Mouse (Mus musculus) forebrain, embryonic 16.5 days (tissue): ENCODE results near the gene Cntn6. TPM values are rescaled to one million over a fixed set of nuclear protein-coding genes. Genes with fewer than 3 reads are reported as not detected.

Experiments used
- ATAC-seq: fragments of 200-750 bp; cut with Nextera tagmentation; 2 replicates; pipeline ENCODE4 v1.8.0; 2017; ENCODE audit warnings: mild to moderate bottlenecking, moderate library complexity
- H3K27ac ChIP-seq: fragments of 300-500 bp; sonication (generic); 2 replicates; pipeline ENCODE4 v1.5.1; 2014; ENCODE audit warnings: low read length, control low read depth
- H3K27me3 ChIP-seq: fragments of 300-500 bp; sonication (generic); replicated peaks from 2 replicates; pipeline ENCODE4 v1.6.1; 2014; ENCODE audit warnings: low read length; ENCODE audit not compliant: control insufficient read depth, insufficient read depth
- H3K36me3 ChIP-seq: fragments of 300-500 bp; sonication (generic); 2 replicates; pipeline ENCODE4 v1.6.1; 2014; ENCODE audit not compliant: control insufficient read depth, insufficient read depth
- H3K4me1 ChIP-seq: fragments of 300-500 bp; sonication (generic); replicated peaks from 2 replicates; pipeline ENCODE4 v1.6.1; 2014; ENCODE audit warnings: low read length; ENCODE audit not compliant: control insufficient read depth, insufficient read depth
- H3K4me2 ChIP-seq: fragments of 300-500 bp; sonication (generic); 2 replicates; pipeline ENCODE4 v1.6.1; 2014; ENCODE audit warnings: mild to moderate bottlenecking, low read length, control low read depth
- H3K4me3 ChIP-seq: fragments of 300-500 bp; sonication (generic); replicated peaks from 2 replicates; pipeline ENCODE4 v1.5.1; 2014; ENCODE audit warnings: mild to moderate bottlenecking, low read length, control low read depth
- H3K9ac ChIP-seq: fragments of 300-500 bp; sonication (generic); replicated peaks from 2 replicates; pipeline ENCODE4 v1.6.1; 2014; ENCODE audit warnings: low read depth, low read length, control low read depth
- H3K9me3 ChIP-seq: fragments of 300-500 bp; sonication (generic); 2 replicates; pipeline ENCODE4 v1.6.1; 2016; ENCODE audit warnings: low read length; ENCODE audit not compliant: control insufficient read depth
- WGBS: fragments of 180-500 bp; shearing (Covaris S2); extraction: QIAGEN DNeasy Blood & Tissue Kit; methylation state at CpG from one replicate; pipeline ENCODE4 v1.1.7; 2014; 5-methylcytosine and 5-hydroxymethylcytosine counted together
- polyA plus RNA-seq: library from polyadenylated mRNA; unstranded; fragments of >200 nt; fragmentation: Nextera tagmentation; extraction: Ambion mirVana; gene quantifications from 2 replicates; pipeline ENCODE4 v1.2.1, GENCODE M21; 2015

Gene Cntn6
- 4.8 and 8.9 TPM in 2 replicates for polyA plus RNA-seq

DNA sequence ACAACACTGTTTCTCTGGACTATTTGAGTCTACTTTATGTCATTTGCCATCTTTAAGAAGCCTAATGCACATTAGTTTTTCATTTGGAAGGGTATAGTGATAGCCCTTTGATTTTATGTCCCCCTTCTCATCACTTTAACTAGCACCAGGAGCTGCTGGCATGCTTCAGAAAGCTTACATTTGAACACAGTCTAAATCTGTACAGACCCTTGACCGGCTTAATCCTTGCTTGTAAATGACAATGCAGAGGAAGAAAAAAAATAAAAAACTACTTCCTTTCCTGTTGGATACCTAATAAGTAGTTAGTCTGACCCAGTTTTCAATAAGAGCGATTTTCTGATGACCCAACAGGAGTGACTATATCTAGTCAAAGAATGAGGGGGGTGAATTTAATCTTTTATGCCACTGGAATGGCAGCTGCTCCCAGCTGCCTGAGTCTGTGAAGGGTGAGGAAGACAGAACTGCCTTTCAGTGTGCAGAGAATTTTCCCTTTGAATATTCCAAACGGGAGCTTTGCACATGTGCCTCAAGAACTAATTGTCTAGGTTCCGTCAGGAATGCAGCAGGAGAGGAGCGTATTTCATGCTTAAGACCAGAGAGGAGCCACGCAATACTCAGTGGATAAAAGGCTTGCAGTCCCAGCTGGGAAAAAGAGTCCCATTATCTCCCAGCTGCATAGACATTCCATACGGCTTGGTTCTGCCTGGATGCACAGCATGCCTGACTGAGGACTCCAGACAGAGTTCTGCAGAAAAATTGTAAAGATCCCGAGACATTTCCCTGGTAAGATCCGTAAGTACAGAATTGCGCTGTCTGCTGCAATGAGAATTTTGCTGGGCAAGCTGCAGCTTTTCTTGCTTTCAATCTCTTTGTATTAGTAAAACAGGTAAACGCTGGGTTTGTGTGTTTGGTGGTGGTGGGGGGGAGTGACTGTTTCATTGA lies at the start of gene Cntn6:
TSS of gene Cntn6 (plus strand) at position 301 of the 942 bp plus-strand sequence.
- Histone ChIP-seq H3K4me2 (peak within 1 kb of the TSS; percentile 45), H3K36me3 (no peaks in the 10 kb centered on the region), H3K4me3 (peak within 1 kb of the TSS; percentile 38), H3K9ac (peak within 1 kb of the TSS; percentile 40), H3K27me3 (no peaks in the 10 kb centered on the region), H3K4me1 (0 out of 2 replicates have a peak, but pooled peaks cover 3% of the 10 kb centered on the region), H3K27ac (peak within 1 kb of the TSS; percentile 29; the same call in 1 of the 2 replicates), H3K9me3 (no peaks in the 10 kb centered on the region)
- 6% methylated on average over 11 of the region's 11 CpGs for WGBS
- peak; percentile 90 for ATAC-seq

DNA sequence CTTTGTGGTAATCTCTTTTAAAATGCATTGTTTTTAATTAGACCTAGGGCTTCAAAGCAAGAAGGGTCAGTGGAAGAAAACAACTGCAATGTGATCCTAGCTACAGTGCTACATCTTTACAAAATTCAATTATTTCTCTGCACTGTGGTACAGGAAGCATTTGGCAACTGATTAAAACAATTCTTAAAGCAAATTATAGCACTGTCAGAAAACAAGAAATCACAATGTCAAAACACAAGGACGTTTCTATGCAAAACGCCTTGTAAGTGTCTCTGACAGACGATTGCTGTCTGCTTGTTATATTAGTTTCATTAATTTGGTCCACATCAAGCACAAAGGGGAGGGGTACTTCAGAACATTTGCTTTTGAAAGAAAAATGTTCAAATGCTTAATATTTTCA lies 48.9 kb upstream of the Cntn6 start:
- peak; percentile 81 for ATAC-seq
- no peak overlapping the region for H3K9ac ChIP-seq
- H3K36me3 ChIP-seq = no peaks in the 10 kb centered on the region
- H3K4me1 ChIP-seq = no peaks in the 10 kb centered on the region
- no peaks in the 10 kb centered on the region for H3K9me3 ChIP-seq
- H3K27ac ChIP-seq = no peak overlapping the region
- no peak overlapping the region for H3K4me3 ChIP-seq
- H3K4me2 ChIP-seq = no peak overlapping the region
- 22% methylated on average over 3 of the region's 3 CpGs for WGBS
- no peaks in the 10 kb centered on the region for H3K27me3 ChIP-seq

DNA sequence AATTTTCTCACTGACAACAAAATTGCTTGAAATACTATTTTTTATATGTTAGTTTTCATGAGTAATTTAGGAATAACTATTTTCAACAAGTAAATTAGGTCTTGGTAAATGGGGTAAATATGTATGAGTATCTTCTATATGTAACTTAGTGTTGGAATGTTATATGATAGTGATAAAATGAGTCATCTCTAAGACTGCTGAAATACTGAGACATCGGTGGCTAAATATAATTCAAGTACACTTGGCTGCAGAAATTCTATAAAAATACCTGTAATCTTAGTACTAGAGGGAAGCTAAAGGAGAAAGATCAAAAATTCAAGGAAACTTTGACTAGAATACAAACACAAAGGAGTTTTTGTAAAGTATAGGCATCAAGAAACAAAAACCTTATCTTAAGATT lies 21.9 kb upstream of the Cntn6 start:
- Histone ChIP-seq H3K27me3 (no peaks in the 10 kb centered on the region), H3K9ac (no peak overlapping the region), H3K4me1 (no peaks in the 10 kb centered on the region), H3K4me2 (no peak overlapping the region), H3K9me3 (no peaks in the 10 kb centered on the region), H3K36me3 (no peaks in the 10 kb centered on the region), H3K4me3 (no peak overlapping the region), H3K27ac (no peak overlapping the region)
- ATAC-seq = no peak
- WGBS = 96% methylated on average over 1 of the region's 1 CpGs

DNA sequence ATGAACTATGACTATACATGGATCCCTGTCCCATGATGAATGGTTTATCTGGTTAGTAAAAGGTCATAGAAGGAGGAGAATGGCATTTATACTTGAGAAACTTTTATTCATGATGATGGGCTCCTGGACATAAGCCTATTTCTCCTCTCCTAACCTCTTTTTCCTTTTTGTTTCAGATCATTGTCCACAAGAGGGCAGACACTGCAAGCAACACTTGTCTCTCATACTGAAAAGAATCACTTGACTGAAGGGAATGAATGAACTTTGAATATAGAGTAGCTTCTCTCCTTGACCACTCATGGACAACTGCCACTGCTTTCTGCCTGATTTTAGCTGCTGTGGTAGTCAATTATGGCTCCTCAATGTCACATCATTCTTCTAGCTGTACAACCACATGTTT lies 13.3 kb upstream of the Cntn6 start:
- H3K27me3 ChIP-seq = no peaks in the 10 kb centered on the region
- no peak overlapping the region for H3K27ac ChIP-seq
- no peak overlapping the region for H3K4me3 ChIP-seq
- no peak for ATAC-seq
- H3K9me3 ChIP-seq = no peaks in the 10 kb centered on the region
- H3K4me1 ChIP-seq = no peaks in the 10 kb centered on the region
- H3K4me2 ChIP-seq = no peak overlapping the region
- no peaks in the 10 kb centered on the region for H3K36me3 ChIP-seq
- no peak overlapping the region for H3K9ac ChIP-seq

DNA sequence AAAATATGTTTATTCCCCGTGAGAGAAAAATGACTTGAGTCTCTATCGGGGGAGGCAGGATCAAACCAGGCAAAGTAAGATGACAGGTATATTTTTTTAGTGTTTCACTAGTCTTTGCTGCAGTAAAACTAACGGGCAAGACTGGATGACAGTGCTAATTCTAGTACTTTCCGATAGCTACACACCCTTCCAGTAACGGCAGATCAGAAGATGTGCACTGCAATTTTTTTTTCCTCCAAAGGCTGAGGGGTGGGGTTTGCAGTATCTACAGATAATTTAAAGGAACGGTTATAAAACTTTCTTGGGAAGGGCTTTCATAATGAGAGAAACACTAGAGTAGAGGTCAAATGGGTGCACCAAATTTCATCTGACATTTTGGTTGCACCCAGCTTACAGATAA lies 869 bp downstream of the Cntn6 start:
- peak overlapping the region; percentile 45 for H3K4me2 ChIP-seq
- H3K4me1 ChIP-seq = 0 out of 2 replicates have a peak, but pooled peaks cover 3% of the 10 kb centered on the region
- no peak overlapping the region for H3K27ac ChIP-seq
- no peaks in the 10 kb centered on the region for H3K36me3 ChIP-seq
- peak overlapping the region; percentile 38 for H3K4me3 ChIP-seq
- 27% methylated on average over 6 of the region's 6 CpGs for WGBS
- H3K27me3 ChIP-seq = no peaks in the 10 kb centered on the region
- 0 out of 2 replicates have a peak, but pooled peaks have one; percentile 7 for ATAC-seq
- peak overlapping the region; percentile 40 for H3K9ac ChIP-seq
- no peaks in the 10 kb centered on the region for H3K9me3 ChIP-seq

DNA sequence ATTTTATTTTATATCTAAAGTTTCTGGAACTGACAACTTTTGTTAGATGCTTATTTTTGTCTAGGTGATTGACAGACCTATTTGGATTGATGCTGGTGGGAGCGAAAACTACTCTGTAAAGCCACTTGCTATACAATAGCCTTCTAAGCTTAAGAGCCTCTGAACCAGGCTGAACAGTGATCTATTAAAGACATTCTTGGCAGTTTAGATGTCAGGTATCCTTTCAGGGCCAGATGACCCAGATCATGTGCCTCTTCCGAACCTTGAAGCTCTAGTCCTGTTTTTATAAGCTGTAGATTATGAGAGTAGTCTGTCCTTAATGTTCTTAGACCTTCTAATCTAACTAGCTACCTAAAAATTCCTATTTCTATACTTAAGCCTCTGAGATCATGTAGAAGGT lies 3.2 kb downstream of the Cntn6 start:
- no peaks in the 10 kb centered on the region for H3K36me3 ChIP-seq
- H3K4me2 ChIP-seq = no peak overlapping the region
- no peak overlapping the region for H3K27ac ChIP-seq
- no peak overlapping the region for H3K4me3 ChIP-seq
- 0 out of 2 replicates have a peak, but pooled peaks cover 3% of the 10 kb centered on the region for H3K4me1 ChIP-seq
- no peaks in the 10 kb centered on the region for H3K27me3 ChIP-seq
- H3K9ac ChIP-seq = no peak overlapping the region
- WGBS = 46% methylated on average over 2 of the region's 2 CpGs
- no peaks in the 10 kb centered on the region for H3K9me3 ChIP-seq
- no peak for ATAC-seq

DNA sequence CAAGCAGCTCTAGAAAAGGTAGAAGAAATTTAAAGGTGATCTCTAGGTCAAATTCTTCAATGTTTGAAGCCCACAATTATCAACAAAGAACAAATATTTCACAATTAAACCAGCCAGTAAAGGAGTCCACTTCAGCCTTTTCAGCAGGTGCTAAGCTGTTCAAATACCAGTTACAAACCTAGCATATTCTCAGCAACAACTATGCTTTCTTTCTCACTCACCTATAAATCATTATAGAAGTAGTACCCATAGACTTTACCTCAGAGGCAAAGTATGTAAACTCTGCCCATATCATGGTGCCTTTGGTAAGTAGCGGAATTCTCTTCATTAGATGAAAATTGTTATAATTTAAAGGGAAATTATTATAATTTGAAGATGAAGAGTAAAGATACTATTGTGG lies 71.4 kb downstream of the Cntn6 start:
- no peaks in the 10 kb centered on the region for H3K36me3 ChIP-seq
- H3K9me3 ChIP-seq = no peaks in the 10 kb centered on the region
- H3K4me1 ChIP-seq = no peaks in the 10 kb centered on the region
- H3K9ac ChIP-seq = no peak overlapping the region
- no peaks in the 10 kb centered on the region for H3K27me3 ChIP-seq
- H3K4me2 ChIP-seq = no peak overlapping the region
- no peak overlapping the region for H3K27ac ChIP-seq
- WGBS = 94% methylated on average over 1 of the region's 1 CpGs
- no peak overlapping the region for H3K4me3 ChIP-seq
- ATAC-seq = no peak

DNA sequence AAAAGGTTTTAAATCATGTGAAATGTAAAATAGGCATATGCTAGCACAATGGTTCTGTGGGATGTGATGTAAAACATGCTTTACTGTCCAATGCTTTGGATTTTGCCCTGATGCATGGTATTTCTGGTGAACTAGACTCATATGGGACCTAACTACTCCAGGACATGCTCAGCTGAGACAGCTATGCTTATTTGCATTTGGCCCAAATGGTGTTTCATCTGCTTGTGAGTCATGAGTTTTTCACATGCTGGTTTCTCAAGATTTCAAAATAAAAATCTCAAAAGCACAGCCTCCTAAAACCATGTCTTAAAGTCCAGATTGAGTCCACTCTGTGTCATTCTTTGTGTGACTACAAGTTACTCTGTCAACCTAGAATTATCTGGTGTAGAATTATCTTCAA lies 77.0 kb downstream of the Cntn6 start:
- ATAC-seq = no peak
- no peak overlapping the region for H3K4me3 ChIP-seq
- no peaks in the 10 kb centered on the region for H3K27me3 ChIP-seq
- H3K4me1 ChIP-seq = no peaks in the 10 kb centered on the region
- no peak overlapping the region for H3K9ac ChIP-seq
- H3K4me2 ChIP-seq = no peak overlapping the region
- no peaks in the 10 kb centered on the region for H3K36me3 ChIP-seq
- no peaks in the 10 kb centered on the region for H3K9me3 ChIP-seq
- H3K27ac ChIP-seq = no peak overlapping the region

DNA sequence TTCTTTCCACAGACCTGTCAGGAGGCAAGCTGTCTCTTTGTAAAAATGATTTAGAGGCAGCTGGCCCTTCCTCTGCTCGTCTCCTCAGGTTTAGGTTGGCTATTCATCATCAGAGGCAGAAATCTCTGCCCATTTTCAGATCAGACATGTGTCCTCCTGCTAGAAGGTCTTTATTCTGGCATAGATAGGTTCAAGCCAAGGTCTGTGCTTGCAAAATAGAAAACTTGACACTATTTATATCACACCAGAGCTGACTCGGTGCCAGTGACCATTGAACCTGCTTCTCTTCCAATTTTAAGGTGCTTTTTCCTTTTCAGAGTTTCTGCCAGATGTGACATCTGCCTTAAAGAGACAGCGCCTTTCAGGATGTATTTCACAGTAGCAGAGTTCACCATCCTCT lies 95.4 kb downstream of the Cntn6 start:
- Histone ChIP-seq H3K4me2 (no peak overlapping the region), H3K4me1 (no peaks in the 10 kb centered on the region), H3K27me3 (no peaks in the 10 kb centered on the region), H3K27ac (no peak overlapping the region), H3K36me3 (no peaks in the 10 kb centered on the region), H3K9ac (no peak overlapping the region), H3K4me3 (no peak overlapping the region), H3K9me3 (no peaks in the 10 kb centered on the region)
- WGBS = 69% methylated on average over 3 of the region's 3 CpGs
- ATAC-seq = no peak
